Mouse (Mus musculus) liver, postnatal 0 days (tissue): ENCODE measurements around the gene Bnc2.

Experiments
- CTCF ChIP-seq: sonication (generic); IDR thresholded peaks from 2 replicates; pipeline ENCODE4 v1.5.1; 2016; ENCODE audit warnings: antibody characterized with exemption, low read depth
- EP300 ChIP-seq: IDR thresholded peaks from 2 replicates; pipeline ENCODE4 v1.6.1; 2016; ENCODE audit warnings: antibody characterized with exemption, low read depth, mild to moderate bottlenecking

GRCm38 (mm10) chr4:84308226-84308862 is 366.7 kb downstream of the Bnc2 start:
- TF ChIP-seq CTCF (no peak), EP300 (no peak)
